Mouse (Mus musculus): Measurements from ENCODE around the gene Zswim1. TPM values are rescaled to one million over a fixed set of nuclear protein-coding genes. Genes with fewer than 3 reads are reported as not detected.

Gene Zswim1
- polyA plus RNA-seq, 1 experiment = 17.6 TPM

GRCm38 (mm10) chr2:164784869-164785420 lies 37.5 kb upstream of the Zswim1 start:
- DNase-seq (ENCODE audit: low read depth) = no peak
- TF ChIP-seq CTCF (IDR thresholded peaks at IDR 0.05; ENCODE audit: borderline replicate concordance, extremely low read depth, insufficient read depth, insufficient read length) = no peak
- TF ChIP-seq POLR2A (IDR thresholded peaks at IDR 0.05; ENCODE audit: borderline replicate concordance, extremely low read depth, insufficient read depth, insufficient read length, poor library complexity, severe bottlenecking) = no peak

- TF ChIP-seq CTCF (IDR thresholded peaks at IDR 0.05; ENCODE audit: borderline replicate concordance, extremely low read depth, insufficient read depth, insufficient read length) = peak; percentile 9; the same call in 1 of the 2 replicates
- TF ChIP-seq POLR2A (IDR thresholded peaks at IDR 0.05; ENCODE audit: borderline replicate concordance, extremely low read depth, insufficient read depth, insufficient read length, poor library complexity, severe bottlenecking) = peak; percentile 36; the same call in 1 of the 2 replicates
Observed at GRCm38 (mm10) chr2:164785481-164786387, 36.8 kb upstream of the Zswim1 start, which contains the start of gene Snx21. Gene Snx21 (plus strand): TSS chr2:164785823.

GRCm38 (mm10) chr2:164786388-164786885 lies 36.0 kb upstream of the Zswim1 start:
- TF ChIP-seq CTCF (IDR thresholded peaks at IDR 0.05; ENCODE audit: borderline replicate concordance, extremely low read depth, insufficient read depth, insufficient read length) (no peak), POLR2A (IDR thresholded peaks at IDR 0.05; ENCODE audit: borderline replicate concordance, extremely low read depth, insufficient read depth, insufficient read length, poor library complexity, severe bottlenecking) (no peak)
- peak; percentile 26 for DNase-seq (ENCODE audit: low read depth)

More at GRCm38 (mm10) chr2:164785481-164786387, 36.8 kb upstream of the Zswim1 start, which contains the start of gene Snx21:
- DNase-seq (ENCODE audit: low read depth) = peak; percentile 92

- DNase-seq (ENCODE audit: low read depth) = no peak
- TF ChIP-seq CTCF (IDR thresholded peaks at IDR 0.05; ENCODE audit: borderline replicate concordance, extremely low read depth, insufficient read depth, insufficient read length) = no peak
- no peak for TF ChIP-seq POLR2A (IDR thresholded peaks at IDR 0.05; ENCODE audit: borderline replicate concordance, extremely low read depth, insufficient read depth, insufficient read length, poor library complexity, severe bottlenecking)
Observed at GRCm38 (mm10) chr2:164787032-164787431, 35.5 kb upstream of the Zswim1 start.

GRCm38 (mm10) chr2:164787779-164788178 lies 34.7 kb upstream of the Zswim1 start:
- DNase-seq (ENCODE audit: low read depth) = no peak
- TF ChIP-seq POLR2A (IDR thresholded peaks at IDR 0.05; ENCODE audit: borderline replicate concordance, extremely low read depth, insufficient read depth, insufficient read length, poor library complexity, severe bottlenecking) = no peak
- no peak for TF ChIP-seq CTCF (IDR thresholded peaks at IDR 0.05; ENCODE audit: borderline replicate concordance, extremely low read depth, insufficient read depth, insufficient read length)

- TF ChIP-seq POLR2A (IDR thresholded peaks at IDR 0.05; ENCODE audit: borderline replicate concordance, extremely low read depth, insufficient read depth, insufficient read length, poor library complexity, severe bottlenecking) = no peak
- TF ChIP-seq CTCF (IDR thresholded peaks at IDR 0.05; ENCODE audit: borderline replicate concordance, extremely low read depth, insufficient read depth, insufficient read length) = no peak
Observed at GRCm38 (mm10) chr2:164788411-164788810, 34.1 kb upstream of the Zswim1 start.

GRCm38 (mm10) chr2:164790451-164790850 lies 32.0 kb upstream of the Zswim1 start:
- no peak for DNase-seq (ENCODE audit: low read depth)
- TF ChIP-seq POLR2A (IDR thresholded peaks at IDR 0.05; ENCODE audit: borderline replicate concordance, extremely low read depth, insufficient read depth, insufficient read length, poor library complexity, severe bottlenecking) (no peak), CTCF (IDR thresholded peaks at IDR 0.05; ENCODE audit: borderline replicate concordance, extremely low read depth, insufficient read depth, insufficient read length) (no peak)

More at GRCm38 (mm10) chr2:164788411-164788810, 34.1 kb upstream of the Zswim1 start:
- no peak for DNase-seq (ENCODE audit: low read depth)

GRCm38 (mm10) chr2:164791841-164792261 lies 30.6 kb upstream of the Zswim1 start:
- no peak for TF ChIP-seq POLR2A (IDR thresholded peaks at IDR 0.05; ENCODE audit: borderline replicate concordance, extremely low read depth, insufficient read depth, insufficient read length, poor library complexity, severe bottlenecking)
- TF ChIP-seq CTCF (IDR thresholded peaks at IDR 0.05; ENCODE audit: borderline replicate concordance, extremely low read depth, insufficient read depth, insufficient read length) = no peak
- no peak for DNase-seq (ENCODE audit: low read depth)

- no peak for DNase-seq (ENCODE audit: low read depth)
- TF ChIP-seq CTCF (IDR thresholded peaks at IDR 0.05; ENCODE audit: borderline replicate concordance, extremely low read depth, insufficient read depth, insufficient read length) (no peak), POLR2A (IDR thresholded peaks at IDR 0.05; ENCODE audit: borderline replicate concordance, extremely low read depth, insufficient read depth, insufficient read length, poor library complexity, severe bottlenecking) (no peak)
Observed at GRCm38 (mm10) chr2:164792400-164793190, 29.9 kb upstream of the Zswim1 start.

- peak; percentile 46 for DNase-seq (ENCODE audit: low read depth)
Observed at GRCm38 (mm10) chr2:164793236-164793635, 29.2 kb upstream of the Zswim1 start.

More at GRCm38 (mm10) chr2:164793236-164793635, 29.2 kb upstream of the Zswim1 start:
- no peak for TF ChIP-seq POLR2A (IDR thresholded peaks at IDR 0.05; ENCODE audit: borderline replicate concordance, extremely low read depth, insufficient read depth, insufficient read length, poor library complexity, severe bottlenecking)
- peak; percentile 72; the same call in 1 of the 2 replicates for TF ChIP-seq CTCF (IDR thresholded peaks at IDR 0.05; ENCODE audit: borderline replicate concordance, extremely low read depth, insufficient read depth, insufficient read length)
